Mouse (Mus musculus) bone marrow, adult 2 months (tissue): Measurements from ENCODE around the gene Slc30a9.

Source experiments
- CTCF ChIP-seq: fragments of 200-500 bp; IDR thresholded peaks from 2 replicates; pipeline ENCODE4 v1.5.1; 2011; ENCODE audit warnings: low read length, control low read depth; ENCODE audit not compliant: control insufficient read depth, insufficient read depth
- POLR2A ChIP-seq: fragments of 200-500 bp; IDR thresholded peaks from 2 replicates; pipeline ENCODE4 v1.6.1; 2011; ENCODE audit warnings: low read depth, mild to moderate bottlenecking, control low read depth, low read length, borderline replicate concordance; ENCODE audit not compliant: control insufficient read depth

- TF ChIP-seq CTCF (no peak), POLR2A (no peak)
Observed at GRCm38 (mm10) chr5:67393951-67394350, 87.2 kb downstream of the Slc30a9 start.
